Mouse (Mus musculus): Measurements from ENCODE around the gene Htr2b. TPM values are rescaled to one million over a fixed set of nuclear protein-coding genes. Genes with fewer than 3 reads are reported as not detected.

Htr2b gene
- total RNA-seq (2022), result under 1 TPM in 1 of 4 experiments, not detected in 3; 0.98 TPM

DNA sequence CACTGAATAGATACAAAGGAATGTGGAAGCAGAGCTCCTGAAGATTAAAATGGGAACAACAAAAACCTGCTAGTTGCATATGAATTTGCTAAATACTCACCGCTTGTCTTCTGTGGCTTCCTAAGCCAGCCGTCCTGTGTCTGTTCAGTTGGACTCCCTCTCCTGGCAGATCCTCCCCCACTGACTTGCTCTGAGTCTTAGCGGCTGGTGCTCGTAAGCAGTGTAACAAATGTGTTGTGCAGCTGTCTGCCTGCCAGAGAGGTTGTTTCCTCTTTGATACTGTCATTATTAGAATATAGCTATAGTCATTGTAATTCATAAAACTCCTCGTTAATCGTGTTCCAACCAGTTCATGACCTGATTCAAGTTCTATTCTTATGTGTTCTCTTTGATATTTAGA, at the start of gene Htr2b:
Htr2b (minus strand) TSS at position 192 of the 400 bp plus-strand sequence.
- DNase-seq (ENCODE audit: low spot score in 2 of 2), result peak in 1 of 2 experiments; percentile 21

DNA sequence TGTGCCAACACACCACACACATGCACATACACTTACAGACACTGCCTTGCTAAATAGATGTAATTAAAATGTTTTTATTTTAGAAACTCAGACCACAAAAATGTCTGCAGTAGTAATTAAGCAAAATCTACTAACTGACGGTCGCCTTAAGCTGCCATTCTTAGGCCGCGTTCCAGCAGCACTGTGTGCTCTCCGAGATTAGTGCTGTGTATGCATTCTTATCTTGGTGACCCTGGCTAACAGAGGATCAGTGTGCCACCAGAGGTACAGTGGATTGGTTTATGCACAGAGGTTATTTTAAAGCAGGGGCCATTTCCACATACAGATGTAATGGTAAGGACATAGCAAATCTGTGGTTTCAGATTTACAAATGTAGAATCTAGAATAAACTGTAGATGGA, 49.3 kb upstream of the Htr2b start:
- DNase-seq (ENCODE audit: low spot score in 2 of 2), result no peak

GRCm38 (mm10) chr1:86160479-86160878, 48.7 kb upstream of the Htr2b start:
- DNase-seq (ENCODE audit: low spot score in 2 of 2), result no peak

DNA sequence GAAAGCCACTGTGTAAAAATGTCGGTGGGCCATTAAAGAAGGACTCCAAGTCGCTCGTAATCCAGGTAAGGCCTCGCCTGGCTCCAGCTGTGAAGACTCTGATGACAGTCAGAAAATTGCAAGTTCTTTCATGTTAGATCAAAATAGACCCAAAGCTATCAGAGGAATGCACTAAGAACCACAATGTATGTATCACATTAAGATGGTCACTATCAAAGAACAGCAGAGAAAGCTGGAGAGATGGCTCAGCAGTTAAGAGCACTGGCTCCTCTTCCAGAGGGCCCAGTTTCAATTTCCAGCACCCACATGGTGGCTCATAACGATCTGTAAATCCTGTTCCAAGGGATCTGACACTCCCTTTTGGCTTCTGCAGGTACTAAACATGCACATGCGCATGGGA, 48.3 kb upstream of the Htr2b start:
- DNase-seq (ENCODE audit: low spot score in 2 of 2), result no peak

DNA sequence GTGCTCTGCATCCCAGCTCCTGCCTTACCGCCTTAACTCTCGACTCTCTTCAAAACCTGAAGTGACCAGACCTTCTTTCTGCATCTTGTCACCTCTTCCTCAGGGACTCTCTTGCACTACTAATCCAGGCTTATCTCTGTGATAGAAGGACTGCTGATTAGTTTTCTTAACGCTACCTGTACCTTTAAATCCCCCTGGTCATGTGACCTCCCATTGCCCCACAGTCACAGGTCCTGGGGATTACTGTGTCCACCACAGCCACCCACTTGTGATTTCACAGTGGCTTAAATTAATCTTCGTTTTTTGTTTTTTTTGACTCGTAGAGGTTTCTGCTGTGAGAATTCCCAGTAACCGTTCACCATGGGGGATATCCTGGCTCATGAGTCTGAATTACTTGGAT, 44.8 kb upstream of the Htr2b start:
- no peak for DNase-seq (ENCODE audit: low spot score in 2 of 2)

GRCm38 (mm10) chr1:86156075-86156474, 44.3 kb upstream of the Htr2b start:
- no peak for DNase-seq (ENCODE audit: low spot score in 2 of 2)

DNA sequence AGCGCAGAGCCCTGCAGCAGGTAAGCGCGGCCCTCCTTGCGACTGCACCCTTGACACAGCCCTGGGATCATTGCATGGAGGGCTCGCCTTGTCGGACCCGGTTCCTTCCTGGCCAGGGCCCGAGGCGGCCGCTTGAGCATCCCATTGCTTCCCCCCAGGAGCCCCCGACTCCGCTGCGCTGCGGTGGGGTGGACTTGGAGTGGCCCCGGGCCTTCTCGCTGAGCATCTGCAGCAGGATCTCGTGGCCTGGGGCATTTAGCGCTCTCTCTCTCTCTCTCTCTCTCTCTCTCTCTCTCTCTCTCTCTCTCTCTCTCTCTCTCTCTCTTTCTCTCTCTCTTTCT, 43.0 kb upstream of the Htr2b start:
- no peak for DNase-seq (ENCODE audit: low spot score in 2 of 2)

GRCm38 (mm10) chr1:86154133-86154823, 42.5 kb upstream of the Htr2b start, which contains the start of gene Armc9:
Armc9 (plus strand) TSS chr1:86154780.
- DNase-seq (ENCODE audit: low spot score in 2 of 2), result peak; percentile 89 to 96

DNA sequence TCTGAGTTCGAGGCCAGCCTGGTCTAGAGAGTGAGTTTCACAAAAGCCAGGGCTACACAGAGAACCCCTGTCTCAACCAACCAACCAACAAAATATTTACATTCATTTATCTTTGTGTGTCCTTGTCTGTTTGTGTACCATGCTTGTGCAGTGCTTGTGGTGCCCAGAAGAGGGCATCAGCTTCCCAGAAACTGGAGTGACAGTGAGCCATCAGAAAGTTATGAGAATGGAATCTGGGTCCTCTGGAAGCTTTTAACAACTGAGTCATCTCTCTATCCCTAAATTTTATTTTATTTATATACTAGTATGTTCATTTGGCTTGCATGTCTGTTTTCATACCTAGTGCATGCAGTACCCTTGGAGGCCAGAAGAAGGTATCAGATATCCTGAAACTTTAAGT, 40.8 kb upstream of the Htr2b start:
- DNase-seq (ENCODE audit: low spot score in 2 of 2), result no peak

DNA sequence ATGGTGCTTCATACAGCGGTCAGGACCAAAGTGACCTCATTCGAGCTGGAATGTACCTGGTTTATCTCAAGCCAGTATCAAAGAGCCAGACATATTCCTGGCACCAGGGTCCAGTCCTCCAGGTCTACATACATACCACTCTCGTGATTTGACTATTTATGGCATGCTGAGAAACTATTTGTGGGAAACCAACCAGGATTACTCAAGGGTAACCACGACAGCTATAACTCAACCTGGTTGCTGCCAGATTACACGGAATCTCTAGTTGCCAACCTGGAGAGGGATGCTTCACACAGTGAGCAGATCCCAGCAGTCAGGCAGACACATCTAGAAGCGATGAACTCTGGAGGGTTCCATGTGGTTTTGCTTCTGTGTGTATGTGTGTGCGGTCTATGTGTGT, 39.6 kb upstream of the Htr2b start:
- DNase-seq (ENCODE audit: low spot score in 2 of 2), result no peak

- no peak for DNase-seq (ENCODE audit: low spot score in 2 of 2)
Measured at GRCm38 (mm10) chr1:86150929-86151328, 39.2 kb upstream of the Htr2b start.

DNA sequence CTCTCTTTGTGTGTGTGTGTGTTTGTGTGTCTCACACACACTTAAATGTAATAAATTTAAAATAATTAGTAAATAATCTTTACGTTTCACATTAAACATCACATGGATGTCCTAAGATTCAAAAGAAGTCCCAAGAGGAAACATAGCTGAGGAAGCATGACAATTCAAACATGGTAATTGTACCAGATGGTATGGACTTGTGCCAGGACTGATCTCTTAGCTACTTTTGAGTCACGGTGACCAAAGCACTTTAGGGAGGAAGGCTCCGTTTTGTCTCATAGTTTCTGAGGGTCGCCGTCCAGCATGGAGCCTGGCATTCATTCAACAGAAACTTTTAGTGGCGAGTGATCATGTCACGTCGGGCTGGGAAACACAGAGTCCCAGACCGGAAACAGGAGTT, 36.4 kb upstream of the Htr2b start:
- no peak for DNase-seq (ENCODE audit: low spot score in 2 of 2)

DNA sequence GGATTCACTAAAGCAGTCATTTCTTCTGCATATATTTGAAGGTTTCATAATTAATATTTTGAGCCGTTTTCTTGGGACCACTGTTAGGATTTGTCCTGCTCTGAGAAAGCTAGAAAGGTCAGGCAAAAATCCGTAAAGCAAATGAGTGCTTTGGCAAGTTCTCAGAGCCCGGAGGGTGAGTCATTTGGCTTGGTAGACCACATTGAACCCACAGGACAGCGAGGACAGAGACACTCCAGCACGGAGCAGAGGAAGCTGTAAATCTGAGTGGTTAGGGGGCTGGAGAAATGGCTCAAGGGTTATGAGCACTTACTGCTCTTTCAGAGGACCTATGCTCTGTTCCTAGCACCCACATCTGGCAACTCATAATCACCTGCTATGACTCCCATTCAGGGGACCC, 35.8 kb upstream of the Htr2b start:
- no peak for DNase-seq (ENCODE audit: low spot score in 2 of 2)

DNA sequence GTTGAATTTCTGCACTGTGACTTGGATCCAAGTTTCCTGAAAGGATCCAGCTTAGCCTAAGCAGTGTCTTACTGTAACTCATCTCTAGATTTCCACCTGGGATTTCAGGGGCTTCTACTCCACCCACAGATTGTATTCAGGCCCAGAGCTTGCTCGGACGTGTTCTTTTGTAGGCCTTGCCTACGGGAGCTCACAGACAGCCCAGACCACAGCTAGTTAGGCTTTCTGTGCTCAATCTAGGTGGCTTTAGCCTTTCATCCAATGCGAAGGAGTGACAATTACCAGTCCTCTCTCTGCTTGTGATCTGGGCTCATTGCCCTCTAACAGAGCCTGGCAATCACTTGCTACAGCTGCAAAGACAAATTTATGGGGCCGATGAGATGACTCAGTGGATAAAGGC, 34.5 kb upstream of the Htr2b start:
- no peak for DNase-seq (ENCODE audit: low spot score in 2 of 2)

DNA sequence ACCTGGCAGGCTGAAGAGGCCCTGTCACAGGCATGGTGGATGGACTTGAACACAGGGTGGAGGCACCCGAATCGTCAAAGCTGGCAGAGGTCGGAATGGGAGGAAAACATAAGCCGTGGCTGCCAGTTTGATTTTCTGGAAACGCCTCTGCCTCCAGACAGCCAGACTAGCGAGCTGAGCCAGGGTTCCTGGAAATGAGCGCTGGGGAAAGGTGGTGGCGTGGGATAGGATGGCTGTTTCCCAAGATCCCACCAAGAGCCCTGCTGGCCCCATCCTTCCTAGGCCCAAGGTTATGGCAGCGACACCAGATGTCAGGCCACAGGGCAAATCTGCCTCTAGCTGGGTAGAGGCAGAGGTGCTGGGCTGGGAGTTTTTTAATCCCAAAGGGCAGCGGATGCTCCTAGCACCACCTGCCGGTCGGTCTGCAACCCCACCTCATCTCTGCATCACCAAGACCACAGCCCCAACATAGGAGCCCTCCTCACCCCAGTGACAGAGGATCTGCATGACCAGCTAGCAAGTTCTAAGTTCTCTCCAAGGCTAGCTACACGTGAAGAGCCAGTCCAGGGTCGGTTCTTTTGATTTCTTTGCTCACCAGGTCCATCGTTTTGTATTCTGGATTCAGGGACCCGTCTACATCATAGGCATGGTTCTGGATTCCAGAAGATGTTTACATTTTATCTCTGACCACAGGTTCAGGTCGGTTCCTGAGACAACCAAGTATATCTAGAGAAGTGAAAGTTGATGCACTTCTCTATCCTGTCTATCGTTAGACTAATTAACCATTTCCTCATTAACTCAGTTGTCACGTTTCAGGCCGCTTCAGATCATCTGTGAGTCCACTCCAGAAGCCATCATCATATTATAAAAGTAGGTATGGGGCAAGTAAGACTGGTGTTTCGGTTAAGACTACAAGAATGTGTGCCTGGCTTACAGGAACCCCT, 32.5 kb upstream of the Htr2b start:
- no peak for DNase-seq (ENCODE audit: low spot score in 2 of 2)

DNA sequence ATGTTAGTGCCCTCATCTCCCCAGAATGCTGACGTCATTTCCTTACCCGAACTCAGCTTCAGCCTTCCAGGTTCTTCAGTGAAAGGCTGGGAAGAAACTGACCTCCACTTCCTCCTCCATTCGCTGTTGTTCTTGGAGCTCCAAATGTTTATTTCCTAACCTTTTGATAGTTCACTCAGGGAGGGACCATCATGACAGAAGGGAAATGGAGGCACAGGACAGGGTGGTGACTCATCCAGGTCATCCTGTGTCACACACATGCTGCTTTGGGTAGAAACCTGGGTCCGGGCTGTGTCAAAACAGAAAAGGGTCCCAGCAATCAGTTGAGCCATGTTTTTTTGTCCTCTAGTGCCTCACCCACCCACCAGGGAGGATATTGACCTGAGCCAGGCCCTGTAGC, 31.4 kb upstream of the Htr2b start:
- DNase-seq (ENCODE audit: low spot score in 2 of 2), result no peak

GRCm38 (mm10) chr1:86141081-86141480, 29.3 kb upstream of the Htr2b start:
- no peak for DNase-seq (ENCODE audit: low spot score in 2 of 2)

GRCm38 (mm10) chr1:86135315-86135714, 23.5 kb upstream of the Htr2b start:
- DNase-seq (ENCODE audit: low spot score in 2 of 2), result no peak

- DNase-seq (ENCODE audit: low spot score in 2 of 2), result no peak
Measured at GRCm38 (mm10) chr1:86133337-86133736, 21.6 kb upstream of the Htr2b start, which contains the start of gene Gm21972. Gm21972 (plus strand) TSS chr1:86133637.

GRCm38 (mm10) chr1:86126036-86126435, 14.3 kb upstream of the Htr2b start:
- no peak for DNase-seq (ENCODE audit: low spot score in 2 of 2)

GRCm38 (mm10) chr1:86119549-86119948, 7.8 kb upstream of the Htr2b start:
- no peak for DNase-seq (ENCODE audit: low spot score in 2 of 2)

- DNase-seq (ENCODE audit: low spot score in 2 of 2), result no peak
Measured at GRCm38 (mm10) chr1:86114141-86114540, 2.4 kb upstream of the Htr2b start.

DNA sequence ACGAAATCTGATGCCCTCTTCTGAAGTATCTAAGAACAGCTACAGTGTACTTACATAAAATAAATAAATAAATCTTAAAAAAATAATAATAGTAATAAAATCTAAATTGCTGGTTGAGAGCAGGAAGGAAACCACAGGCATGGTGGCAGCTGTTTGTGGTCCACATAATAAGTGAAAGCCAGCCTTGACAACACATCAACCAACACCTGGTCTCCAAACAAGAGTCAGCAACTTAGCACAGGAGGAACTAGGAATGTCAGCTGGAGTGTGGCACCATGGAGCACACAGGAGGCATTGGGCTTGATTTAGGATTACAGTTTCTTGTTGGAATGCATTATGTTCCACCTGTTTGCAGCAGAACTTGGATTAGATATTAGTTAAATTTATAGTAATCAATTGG, 6.7 kb downstream of the Htr2b start:
- DNase-seq (ENCODE audit: low spot score in 2 of 2), result no peak
